Mouse (Mus musculus) liver (tissue): ENCODE measurements around the gene Pold1.

Source experiments
- DNase-seq: peaks from one replicate; pipeline ENCODE4 v3.0.0-alpha.2; 2020; ENCODE audit warnings: mixed read lengths

The Pold1 gene

GRCm38 (mm10) chr7:44576333-44576844 is 27.7 kb upstream of the Pold1 start:
- DNase-seq, result no peak

- no peak for DNase-seq
Observed at GRCm38 (mm10) chr7:44572956-44573484, 24.4 kb upstream of the Pold1 start.

- DNase-seq, result no peak
Observed at GRCm38 (mm10) chr7:44572213-44572701, 23.6 kb upstream of the Pold1 start, which contains the start of gene Napsa. Napsa (plus strand) TSS chr7:44572380.

GRCm38 (mm10) chr7:44571811-44572210 is 23.2 kb upstream of the Pold1 start:
- DNase-seq, result no peak

- DNase-seq, result no peak
Observed at GRCm38 (mm10) chr7:44570989-44571388, 22.3 kb upstream of the Pold1 start.

- DNase-seq, result no peak
Observed at GRCm38 (mm10) chr7:44568803-44569202, 20.2 kb upstream of the Pold1 start.

GRCm38 (mm10) chr7:44565414-44565813 is 16.8 kb upstream of the Pold1 start:
- no peak for DNase-seq

GRCm38 (mm10) chr7:44564486-44564885 is 15.8 kb upstream of the Pold1 start:
- DNase-seq, result no peak

GRCm38 (mm10) chr7:44563284-44563683 is 14.6 kb upstream of the Pold1 start:
- no peak for DNase-seq

GRCm38 (mm10) chr7:44560435-44561400 is 12.1 kb upstream of the Pold1 start:
- peak; percentile 82 for DNase-seq

- no peak for DNase-seq
Observed at GRCm38 (mm10) chr7:44557629-44558028, 9.0 kb upstream of the Pold1 start.

GRCm38 (mm10) chr7:44553826-44554225 is 5.2 kb upstream of the Pold1 start, which contains the start of gene Nr1h2:
Nr1h2 (minus strand) TSS chr7:44553951.
- DNase-seq, result peak; percentile 95

- DNase-seq, result peak; percentile 92
Observed at GRCm38 (mm10) chr7:44553196-44553764, 4.6 kb upstream of the Pold1 start.

GRCm38 (mm10) chr7:44552141-44552908 is 3.7 kb upstream of the Pold1 start:
- DNase-seq, result no peak

- DNase-seq, result peak; percentile 3
Observed at GRCm38 (mm10) chr7:44551731-44552130, 3.1 kb upstream of the Pold1 start.

GRCm38 (mm10) chr7:44551301-44551700 is 2.7 kb upstream of the Pold1 start:
- DNase-seq, result no peak

GRCm38 (mm10) chr7:44550409-44550678 is 1.7 kb upstream of the Pold1 start:
- no peak for DNase-seq

GRCm38 (mm10) chr7:44549621-44550408 is 1.2 kb upstream of the Pold1 start:
- no peak for DNase-seq

GRCm38 (mm10) chr7:44547725-44548124 is 924 bp downstream of the Pold1 start:
- no peak for DNase-seq

GRCm38 (mm10) chr7:44547041-44547440 is 1.6 kb downstream of the Pold1 start:
- DNase-seq, result no peak

GRCm38 (mm10) chr7:44546274-44546673 is 2.4 kb downstream of the Pold1 start:
- no peak for DNase-seq

GRCm38 (mm10) chr7:44543071-44543470 is 5.6 kb downstream of the Pold1 start:
- no peak for DNase-seq
